Mouse (Mus musculus) right cerebral cortex, postnatal 36 days (tissue): ENCODE results near the gene Acvr1c.

Experiments used
- DNase-seq, 2 experiments: peaks; one replicate each; pipeline ENCODE4 v3.0.0; 2022; ENCODE audit warnings: low spot score in 2 of 2, mixed read lengths in 1 of 2

Acvr1c gene

GRCm38 (mm10) chr2:58282259-58282910, 75.3 kb downstream of the Acvr1c start:
- peak in 1 of 2 experiments; percentile 9 for DNase-seq

- no peak for DNase-seq
These were observed 76.6 kb downstream of the Acvr1c start for GRCm38 (mm10) chr2:58281046-58281445.

GRCm38 (mm10) chr2:58279163-58279562, 78.5 kb downstream of the Acvr1c start:
- no peak for DNase-seq

- no peak for DNase-seq
These were observed 81.2 kb downstream of the Acvr1c start for GRCm38 (mm10) chr2:58276454-58276853.

GRCm38 (mm10) chr2:58240639-58241038, 117.1 kb downstream of the Acvr1c start:
- peak; percentile 6 to 43 for DNase-seq

- DNase-seq, result no peak
These were observed 120.2 kb downstream of the Acvr1c start for GRCm38 (mm10) chr2:58237487-58237886.
